Mouse (Mus musculus): Measurements from ENCODE around the gene P2rx7. TPM values are rescaled to one million over a fixed set of nuclear protein-coding genes. Genes with fewer than 3 reads are reported as not detected.

The P2rx7 gene
- polyA plus RNA-seq, 1 experiment = 27.7 TPM

GRCm38 (mm10) chr5:122704571-122704970 lies 60.9 kb downstream of the P2rx7 start:
- Histone ChIP-seq H3K4me1 (ENCODE audit: control insufficient read depth, insufficient read depth, insufficient read length) (peaks cover 3% of the 10 kb centered on the region; the same call in 1 of the 2 replicates), H3K36me3 (ENCODE audit: control insufficient read depth, insufficient read depth, low read length) (no peaks in the 10 kb centered on the region), H3K27me3 (ENCODE audit: control insufficient read depth, insufficient read depth, low read length) (no peaks in the 10 kb centered on the region), H3K27ac (ENCODE audit: insufficient read depth, low read length) (no peak overlapping the region), H3K4me3 (ENCODE audit: extremely low read depth, insufficient read depth, insufficient read length) (no peak overlapping the region)
- TF ChIP-seq CTCF (IDR thresholded peaks at IDR 0.05; ENCODE audit: extremely low read depth, insufficient read depth, insufficient read length, insufficient replicate concordance) (no peak), POLR2A (IDR thresholded peaks at IDR 0.05; ENCODE audit: low read depth, low read length) (no peak)
- no peak for DNase-seq (ENCODE audit: low read depth in 1 of 2, low spot score in 2 of 2)
- WGBS = 65% methylated on average over 4 of the region's 4 CpGs

DNA sequence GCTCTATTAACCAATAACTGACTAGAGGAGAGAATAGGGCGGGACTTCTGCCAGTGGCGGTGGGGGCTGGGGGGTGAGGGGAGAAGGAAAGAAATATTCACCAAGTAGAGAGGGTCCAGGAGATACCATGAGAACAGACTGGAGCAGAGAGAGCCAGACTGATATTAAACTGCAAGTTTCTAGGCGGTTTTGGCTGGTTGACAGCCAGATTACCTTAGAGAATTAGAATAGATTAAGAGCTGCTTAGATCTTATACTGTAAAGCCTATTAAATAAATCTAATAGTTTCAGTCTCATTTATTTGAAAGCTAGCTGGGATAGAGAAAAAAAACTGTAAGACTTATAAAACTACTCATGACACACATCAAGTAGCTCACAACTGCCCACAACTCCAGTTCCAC lies 61.5 kb downstream of the P2rx7 start:
- Histone ChIP-seq H3K36me3 (ENCODE audit: control insufficient read depth, insufficient read depth, low read length) (no peaks in the 10 kb centered on the region), H3K27ac (ENCODE audit: insufficient read depth, low read length) (no peak overlapping the region), H3K27me3 (ENCODE audit: control insufficient read depth, insufficient read depth, low read length) (no peaks in the 10 kb centered on the region), H3K4me3 (ENCODE audit: extremely low read depth, insufficient read depth, insufficient read length) (no peak overlapping the region), H3K4me1 (ENCODE audit: control insufficient read depth, insufficient read depth, insufficient read length) (peaks cover 3% of the 10 kb centered on the region; the same call in 1 of the 2 replicates)
- no peak for TF ChIP-seq POLR2A (IDR thresholded peaks at IDR 0.05; ENCODE audit: low read depth, low read length)
- TF ChIP-seq CTCF (IDR thresholded peaks at IDR 0.05; ENCODE audit: extremely low read depth, insufficient read depth, insufficient read length, insufficient replicate concordance) = no peak
- DNase-seq (ENCODE audit: low read depth in 1 of 2, low spot score in 2 of 2) = no peak
- 80% methylated on average over 3 of the region's 3 CpGs for WGBS

DNA sequence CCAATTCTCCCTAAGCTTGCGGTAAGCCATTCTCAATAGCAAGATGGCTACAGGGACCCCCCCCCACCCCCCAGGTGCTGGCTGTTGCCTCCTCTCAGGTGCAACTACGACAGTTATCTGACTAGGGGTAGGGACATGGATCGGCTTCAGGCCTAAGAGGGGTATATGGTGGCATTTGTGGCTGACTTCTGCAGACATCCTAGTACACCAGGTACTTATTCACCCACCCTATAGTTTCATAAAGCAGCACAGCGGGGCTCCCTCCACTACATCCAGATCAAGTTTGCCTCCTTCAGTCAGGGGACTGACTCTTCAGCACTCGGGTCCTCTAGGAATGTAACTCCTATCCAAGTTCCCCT lies 63.2 kb downstream of the P2rx7 start:
- Histone ChIP-seq H3K36me3 (ENCODE audit: control insufficient read depth, insufficient read depth, low read length) (no peaks in the 10 kb centered on the region), H3K27ac (ENCODE audit: insufficient read depth, low read length) (peak overlapping the region; percentile 95), H3K4me3 (ENCODE audit: extremely low read depth, insufficient read depth, insufficient read length) (peak overlapping the region; percentile 76), H3K27me3 (ENCODE audit: control insufficient read depth, insufficient read depth, low read length) (no peaks in the 10 kb centered on the region), H3K4me1 (ENCODE audit: control insufficient read depth, insufficient read depth, insufficient read length) (no peaks in the 10 kb centered on the region; the same call in 1 of the 2 replicates)
- TF ChIP-seq CTCF (IDR thresholded peaks at IDR 0.05; ENCODE audit: extremely low read depth, insufficient read depth, insufficient read length, insufficient replicate concordance) = no peak
- no peak for TF ChIP-seq POLR2A (IDR thresholded peaks at IDR 0.05; ENCODE audit: low read depth, low read length)
- no peak for DNase-seq (ENCODE audit: low read depth in 1 of 2, low spot score in 2 of 2)
- 31% methylated on average over 5 of the region's 5 CpGs for WGBS

DNA sequence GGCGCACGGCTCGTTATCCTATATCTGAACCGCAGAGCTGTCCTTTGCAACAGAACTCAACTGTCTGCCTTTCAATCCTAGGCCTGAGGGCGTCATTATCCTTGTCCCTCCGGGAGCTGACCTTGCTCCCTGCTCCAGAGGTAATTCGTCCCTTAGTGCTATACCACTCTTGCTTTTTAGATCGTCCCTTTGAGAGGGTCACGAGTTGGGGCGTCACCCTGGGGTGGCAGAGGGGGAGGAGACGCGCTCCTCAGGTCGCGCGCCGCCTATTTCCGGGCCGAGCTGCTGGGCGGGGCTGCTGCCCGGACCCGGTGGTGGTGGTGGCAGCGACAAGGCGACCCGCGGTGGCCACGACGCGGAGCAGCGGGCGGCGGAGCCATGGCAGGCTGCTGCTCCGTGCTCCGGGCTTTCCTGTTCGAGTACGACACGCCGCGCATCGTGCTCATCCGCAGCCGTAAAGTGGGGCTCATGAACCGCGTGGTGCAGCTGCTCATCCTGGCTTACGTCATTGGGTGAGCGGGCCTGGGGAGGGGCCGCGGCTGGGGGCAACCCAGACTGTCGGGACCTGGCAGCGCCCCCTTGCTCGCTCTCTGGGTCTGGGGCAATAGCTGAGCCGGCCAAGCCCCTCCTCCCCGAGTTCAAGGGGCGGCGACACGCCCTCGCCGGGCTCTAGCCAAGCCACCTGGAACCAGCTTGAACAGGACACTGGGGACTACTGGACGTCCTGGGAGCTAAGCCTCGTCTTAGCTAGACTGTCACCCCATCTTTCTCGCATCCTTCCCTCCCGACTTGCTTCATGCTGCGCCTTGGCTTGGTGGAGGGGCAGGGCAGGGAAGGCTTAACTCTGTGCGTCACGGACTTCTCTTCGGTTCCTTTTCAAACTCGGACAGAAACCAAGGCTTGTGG lies 63.8 kb downstream of the P2rx7 start, which contains the start of gene P2rx4:
P2rx4 (plus strand) TSS at position 269 of the 906 bp plus-strand sequence.
- 1% methylated on average over 65 of the region's 66 CpGs for WGBS
- H3K36me3 ChIP-seq (ENCODE audit: control insufficient read depth, insufficient read depth, low read length) = no peaks in the 10 kb centered on the region
- no peaks in the 10 kb centered on the region; the same call in 1 of the 2 replicates for H3K4me1 ChIP-seq (ENCODE audit: control insufficient read depth, insufficient read depth, insufficient read length)
- peak within 1 kb of the TSS; percentile 76 for H3K4me3 ChIP-seq (ENCODE audit: extremely low read depth, insufficient read depth, insufficient read length)
- H3K27me3 ChIP-seq (ENCODE audit: control insufficient read depth, insufficient read depth, low read length) = no peaks in the 10 kb centered on the region
- TF ChIP-seq CTCF (IDR thresholded peaks at IDR 0.05; ENCODE audit: extremely low read depth, insufficient read depth, insufficient read length, insufficient replicate concordance) = no peak
- TF ChIP-seq POLR2A (IDR thresholded peaks at IDR 0.05; ENCODE audit: low read depth, low read length) = peak; percentile 78
- peak within 1 kb of the TSS; percentile 95 for H3K27ac ChIP-seq (ENCODE audit: insufficient read depth, low read length)
- peak; percentile 75 to 87 for DNase-seq (ENCODE audit: low read depth in 1 of 2, low spot score in 2 of 2)

- TF ChIP-seq CTCF (IDR thresholded peaks at IDR 0.05; ENCODE audit: extremely low read depth, insufficient read depth, insufficient read length, insufficient replicate concordance) = no peak
- TF ChIP-seq POLR2A (IDR thresholded peaks at IDR 0.05; ENCODE audit: low read depth, low read length) = no peak
- Histone ChIP-seq H3K36me3 (ENCODE audit: control insufficient read depth, insufficient read depth, low read length) (no peaks in the 10 kb centered on the region), H3K4me1 (ENCODE audit: control insufficient read depth, insufficient read depth, insufficient read length) (no peaks in the 10 kb centered on the region; the same call in 1 of the 2 replicates), H3K27me3 (ENCODE audit: control insufficient read depth, insufficient read depth, low read length) (no peaks in the 10 kb centered on the region), H3K27ac (ENCODE audit: insufficient read depth, low read length) (no peak overlapping the region), H3K4me3 (ENCODE audit: extremely low read depth, insufficient read depth, insufficient read length) (no peak overlapping the region)
- WGBS = 77% methylated on average over 6 of the region's 6 CpGs
- DNase-seq (ENCODE audit: low read depth in 1 of 2, low spot score in 2 of 2) = no peak
Measured at GRCm38 (mm10) chr5:122708819-122709218, 65.1 kb downstream of the P2rx7 start.

GRCm38 (mm10) chr5:122715723-122716122 lies 72.0 kb downstream of the P2rx7 start:
- Histone ChIP-seq H3K27me3 (ENCODE audit: control insufficient read depth, insufficient read depth, low read length) (no peaks in the 10 kb centered on the region), H3K27ac (ENCODE audit: insufficient read depth, low read length) (no peak overlapping the region), H3K4me3 (ENCODE audit: extremely low read depth, insufficient read depth, insufficient read length) (no peak overlapping the region), H3K4me1 (ENCODE audit: control insufficient read depth, insufficient read depth, insufficient read length) (no peaks in the 10 kb centered on the region; the same call in 1 of the 2 replicates), H3K36me3 (ENCODE audit: control insufficient read depth, insufficient read depth, low read length) (peaks cover 10% of the 10 kb centered on the region)
- 59% methylated on average over 1 of the region's 1 CpGs for WGBS
- TF ChIP-seq POLR2A (IDR thresholded peaks at IDR 0.05; ENCODE audit: low read depth, low read length) (no peak), CTCF (IDR thresholded peaks at IDR 0.05; ENCODE audit: extremely low read depth, insufficient read depth, insufficient read length, insufficient replicate concordance) (no peak)
- no peak for DNase-seq (ENCODE audit: low read depth in 1 of 2, low spot score in 2 of 2)

DNA sequence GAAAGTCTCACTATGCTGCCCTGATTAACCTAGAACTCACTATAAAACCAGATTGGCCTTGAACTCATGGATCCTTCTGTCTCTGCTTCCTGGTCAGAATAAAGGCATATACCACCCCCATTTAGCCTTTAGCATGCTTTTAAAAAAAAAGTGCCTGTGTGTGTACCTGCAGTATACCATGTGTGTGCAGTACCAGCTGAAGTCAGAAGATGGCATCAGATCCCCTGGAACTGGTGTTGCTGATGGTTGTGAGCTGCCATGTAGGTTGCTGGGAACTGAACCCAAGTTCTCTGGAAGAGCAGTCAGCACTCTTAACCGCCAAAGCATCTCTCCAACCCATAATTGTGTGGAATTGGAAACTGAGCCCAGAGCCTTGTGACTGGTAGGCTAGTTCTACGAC lies 73.1 kb downstream of the P2rx7 start:
- Histone ChIP-seq H3K27ac (ENCODE audit: insufficient read depth, low read length) (no peak overlapping the region), H3K4me1 (ENCODE audit: control insufficient read depth, insufficient read depth, insufficient read length) (no peaks in the 10 kb centered on the region; the same call in 1 of the 2 replicates), H3K36me3 (ENCODE audit: control insufficient read depth, insufficient read depth, low read length) (peaks cover 10% of the 10 kb centered on the region), H3K4me3 (ENCODE audit: extremely low read depth, insufficient read depth, insufficient read length) (no peak overlapping the region), H3K27me3 (ENCODE audit: control insufficient read depth, insufficient read depth, low read length) (no peaks in the 10 kb centered on the region)
- TF ChIP-seq CTCF (IDR thresholded peaks at IDR 0.05; ENCODE audit: extremely low read depth, insufficient read depth, insufficient read length, insufficient replicate concordance) (no peak), POLR2A (IDR thresholded peaks at IDR 0.05; ENCODE audit: low read depth, low read length) (no peak)
- no peak for DNase-seq (ENCODE audit: low read depth in 1 of 2, low spot score in 2 of 2)
- 93% methylated on average over 2 of the region's 2 CpGs for WGBS

Measured in spleen, adult 2 months (tissue).